Mouse (Mus musculus): Measurements from ENCODE around the gene Rab8b. TPM values are rescaled to one million over a fixed set of nuclear protein-coding genes. Genes with fewer than 3 reads are reported as not detected.

The Rab8b gene
- polyA plus RNA-seq (2012; rRNA removed) = 12.5 and 13.2 TPM in 2 replicates

DNA sequence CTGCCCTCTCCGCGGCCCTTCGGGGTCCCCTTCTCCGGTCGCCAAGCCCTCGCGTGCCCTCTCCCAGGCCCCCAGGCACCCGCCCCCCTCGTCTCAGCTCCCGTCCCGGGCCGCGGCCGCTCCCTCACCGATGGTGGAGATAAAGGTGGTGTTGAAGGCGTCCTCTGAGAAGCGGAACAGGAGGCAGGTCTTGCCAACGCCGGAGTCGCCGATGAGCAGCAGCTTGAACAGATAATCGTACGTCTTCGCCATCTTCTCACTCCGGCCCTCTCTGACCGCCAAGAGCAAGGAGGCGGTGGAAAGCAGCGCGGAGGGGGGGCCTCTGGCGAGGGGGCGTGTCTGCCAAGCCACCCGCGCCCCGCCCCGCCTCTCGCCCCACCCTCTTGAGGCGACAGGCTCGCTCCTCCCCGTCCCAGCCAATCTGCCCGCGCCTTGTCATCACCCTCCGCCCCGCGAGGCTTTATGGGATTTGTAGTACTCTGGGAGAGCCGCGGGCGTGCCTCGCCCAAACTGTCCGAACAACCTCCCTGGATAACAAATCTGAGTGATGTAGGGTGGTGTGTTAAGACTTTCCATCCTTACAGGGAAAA, at the start of gene Rab8b:
Gene Rab8b (minus strand): TSS at position 306 of the 590 bp plus-strand sequence.
- peak within 1 kb of the TSS; percentile 92 for H3K4me3 ChIP-seq (ENCODE audit: extremely low read depth, insufficient read depth, insufficient read length)
- peak within 1 kb of the TSS; percentile 93 for H3K27ac ChIP-seq (ENCODE audit: insufficient read depth, low read length)
- no peaks in the 10 kb centered on the region for H3K27me3 ChIP-seq (ENCODE audit: control insufficient read depth, insufficient read depth, low read length)
- peak; percentile 91 for TF ChIP-seq POLR2A (IDR thresholded peaks at IDR 0.05; ENCODE audit: low read depth, low read length)
- no peak for TF ChIP-seq CTCF (IDR thresholded peaks at IDR 0.05; ENCODE audit: extremely low read depth, insufficient read depth, insufficient read length, insufficient replicate concordance)
- peaks cover 17% of the 10 kb centered on the region; the same call in 1 of the 2 replicates for H3K4me1 ChIP-seq (ENCODE audit: control insufficient read depth, insufficient read depth, insufficient read length)
- H3K36me3 ChIP-seq (ENCODE audit: control insufficient read depth, insufficient read depth, low read length) = no peaks in the 10 kb centered on the region
- WGBS = 2% methylated on average over 42 of the region's 49 CpGs
- DNase-seq (ENCODE audit: low read depth in 1 of 2, low spot score in 2 of 2) = peak; percentile 85 to 97

GRCm38 (mm10) chr9:66967492-66967891, 48.0 kb upstream of the Rab8b start:
- no peaks in the 10 kb centered on the region for H3K4me1 ChIP-seq (ENCODE audit: control insufficient read depth, insufficient read depth, insufficient read length)
- TF ChIP-seq CTCF (IDR thresholded peaks at IDR 0.05; ENCODE audit: extremely low read depth, insufficient read depth, insufficient read length, insufficient replicate concordance) = no peak
- no peak for TF ChIP-seq POLR2A (IDR thresholded peaks at IDR 0.05; ENCODE audit: low read depth, low read length)
- no peaks in the 10 kb centered on the region for H3K27me3 ChIP-seq (ENCODE audit: control insufficient read depth, insufficient read depth, low read length)
- no peak overlapping the region for H3K27ac ChIP-seq (ENCODE audit: insufficient read depth, low read length)
- 96% methylated on average over 8 of the region's 8 CpGs for WGBS
- no peak for DNase-seq (ENCODE audit: low read depth in 1 of 2, low spot score in 2 of 2)
- H3K4me3 ChIP-seq (ENCODE audit: extremely low read depth, insufficient read depth, insufficient read length) = no peak overlapping the region
- peaks cover 11% of the 10 kb centered on the region for H3K36me3 ChIP-seq (ENCODE audit: control insufficient read depth, insufficient read depth, low read length)

- no peak for TF ChIP-seq POLR2A (IDR thresholded peaks at IDR 0.05; ENCODE audit: low read depth, low read length)
- no peak for TF ChIP-seq CTCF (IDR thresholded peaks at IDR 0.05; ENCODE audit: extremely low read depth, insufficient read depth, insufficient read length, insufficient replicate concordance)
- Histone ChIP-seq H3K4me3 (ENCODE audit: extremely low read depth, insufficient read depth, insufficient read length) (no peak overlapping the region), H3K27ac (ENCODE audit: insufficient read depth, low read length) (no peak overlapping the region), H3K27me3 (ENCODE audit: control insufficient read depth, insufficient read depth, low read length) (no peaks in the 10 kb centered on the region), H3K4me1 (ENCODE audit: control insufficient read depth, insufficient read depth, insufficient read length) (no peaks in the 10 kb centered on the region), H3K36me3 (ENCODE audit: control insufficient read depth, insufficient read depth, low read length) (0 out of 2 replicates have a peak, but pooled peaks cover 1% of the 10 kb centered on the region)
- WGBS = 85% methylated on average over 3 of the region's 3 CpGs
- DNase-seq (ENCODE audit: low read depth in 1 of 2, low spot score in 2 of 2) = no peak
Observed at GRCm38 (mm10) chr9:66961478-66961877, 42.0 kb upstream of the Rab8b start.

GRCm38 (mm10) chr9:66957451-66957850, 38.0 kb upstream of the Rab8b start:
- no peak for TF ChIP-seq POLR2A (IDR thresholded peaks at IDR 0.05; ENCODE audit: low read depth, low read length)
- no peak for TF ChIP-seq CTCF (IDR thresholded peaks at IDR 0.05; ENCODE audit: extremely low read depth, insufficient read depth, insufficient read length, insufficient replicate concordance)
- no peaks in the 10 kb centered on the region for H3K4me1 ChIP-seq (ENCODE audit: control insufficient read depth, insufficient read depth, insufficient read length)
- H3K27ac ChIP-seq (ENCODE audit: insufficient read depth, low read length) = no peak overlapping the region
- no peak for DNase-seq (ENCODE audit: low read depth in 1 of 2, low spot score in 2 of 2)
- H3K36me3 ChIP-seq (ENCODE audit: control insufficient read depth, insufficient read depth, low read length) = peaks cover 7% of the 10 kb centered on the region; the same call in 1 of the 2 replicates
- no peak overlapping the region for H3K4me3 ChIP-seq (ENCODE audit: extremely low read depth, insufficient read depth, insufficient read length)
- H3K27me3 ChIP-seq (ENCODE audit: control insufficient read depth, insufficient read depth, low read length) = no peaks in the 10 kb centered on the region
- WGBS = 99% methylated on average over 3 of the region's 3 CpGs

DNA sequence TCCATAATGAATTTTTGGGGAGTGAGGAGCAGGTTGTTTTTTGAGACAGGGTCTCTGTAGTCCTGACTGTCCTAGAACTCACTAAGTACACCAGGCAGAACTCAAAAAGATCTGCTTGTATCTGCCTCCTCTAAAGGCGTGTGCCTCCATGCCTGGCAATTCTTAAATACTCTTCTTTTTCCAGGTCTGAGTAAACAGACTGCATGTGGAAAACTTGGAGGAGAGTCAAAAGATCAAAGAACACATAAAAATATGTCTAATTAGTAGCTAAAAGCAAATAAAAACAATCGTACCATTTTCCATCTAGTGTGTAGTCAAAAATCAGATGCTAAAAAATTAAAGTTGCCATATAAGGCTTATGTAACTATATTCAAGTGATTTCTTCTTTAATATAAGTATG, 33.4 kb upstream of the Rab8b start:
- 89% methylated on average over 2 of the region's 2 CpGs for WGBS
- no peak for TF ChIP-seq CTCF (IDR thresholded peaks at IDR 0.05; ENCODE audit: extremely low read depth, insufficient read depth, insufficient read length, insufficient replicate concordance)
- TF ChIP-seq POLR2A (IDR thresholded peaks at IDR 0.05; ENCODE audit: low read depth, low read length) = no peak
- no peak for DNase-seq (ENCODE audit: low read depth in 1 of 2, low spot score in 2 of 2)
- Histone ChIP-seq H3K4me3 (ENCODE audit: extremely low read depth, insufficient read depth, insufficient read length) (no peak overlapping the region), H3K27ac (ENCODE audit: insufficient read depth, low read length) (no peak overlapping the region), H3K4me1 (ENCODE audit: control insufficient read depth, insufficient read depth, insufficient read length) (no peaks in the 10 kb centered on the region), H3K27me3 (ENCODE audit: control insufficient read depth, insufficient read depth, low read length) (no peaks in the 10 kb centered on the region), H3K36me3 (ENCODE audit: control insufficient read depth, insufficient read depth, low read length) (peaks cover 13% of the 10 kb centered on the region)

DNA sequence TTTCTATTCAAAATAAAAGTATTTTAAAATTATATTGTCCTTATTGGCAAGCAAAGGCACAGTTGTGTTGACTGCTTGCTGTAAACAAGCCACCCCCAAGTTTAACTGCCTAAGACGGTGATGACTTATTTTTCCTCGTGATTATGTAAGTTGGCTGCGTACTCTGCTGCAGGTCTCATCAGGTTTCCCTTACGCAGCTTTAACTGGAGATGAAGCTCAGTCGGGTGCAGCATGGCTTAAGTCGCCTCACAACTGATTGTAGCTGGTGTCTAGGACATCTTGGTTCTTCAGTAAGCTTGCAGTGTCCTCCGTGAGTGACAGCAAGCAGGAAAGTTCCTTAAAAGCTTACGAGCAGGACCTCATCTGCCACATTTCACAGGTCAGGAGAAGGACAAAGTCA, 32.8 kb upstream of the Rab8b start:
- DNase-seq (ENCODE audit: low read depth in 1 of 2, low spot score in 2 of 2) = no peak
- H3K4me3 ChIP-seq (ENCODE audit: extremely low read depth, insufficient read depth, insufficient read length) = no peak overlapping the region
- peaks cover 16% of the 10 kb centered on the region for H3K36me3 ChIP-seq (ENCODE audit: control insufficient read depth, insufficient read depth, low read length)
- no peaks in the 10 kb centered on the region for H3K27me3 ChIP-seq (ENCODE audit: control insufficient read depth, insufficient read depth, low read length)
- WGBS = 88% methylated on average over 8 of the region's 8 CpGs
- H3K4me1 ChIP-seq (ENCODE audit: control insufficient read depth, insufficient read depth, insufficient read length) = no peaks in the 10 kb centered on the region
- TF ChIP-seq POLR2A (IDR thresholded peaks at IDR 0.05; ENCODE audit: low read depth, low read length) = no peak
- no peak for TF ChIP-seq CTCF (IDR thresholded peaks at IDR 0.05; ENCODE audit: extremely low read depth, insufficient read depth, insufficient read length, insufficient replicate concordance)
- H3K27ac ChIP-seq (ENCODE audit: insufficient read depth, low read length) = no peak overlapping the region

GRCm38 (mm10) chr9:66948536-66948935, 29.0 kb upstream of the Rab8b start:
- no peak for DNase-seq (ENCODE audit: low read depth in 1 of 2, low spot score in 2 of 2)
- Histone ChIP-seq H3K36me3 (ENCODE audit: control insufficient read depth, insufficient read depth, low read length) (peaks cover 9% of the 10 kb centered on the region), H3K4me1 (ENCODE audit: control insufficient read depth, insufficient read depth, insufficient read length) (peaks cover 2% of the 10 kb centered on the region; the same call in 1 of the 2 replicates), H3K27ac (ENCODE audit: insufficient read depth, low read length) (no peak overlapping the region), H3K27me3 (ENCODE audit: control insufficient read depth, insufficient read depth, low read length) (no peaks in the 10 kb centered on the region), H3K4me3 (ENCODE audit: extremely low read depth, insufficient read depth, insufficient read length) (no peak overlapping the region)
- TF ChIP-seq CTCF (IDR thresholded peaks at IDR 0.05; ENCODE audit: extremely low read depth, insufficient read depth, insufficient read length, insufficient replicate concordance) (no peak), POLR2A (IDR thresholded peaks at IDR 0.05; ENCODE audit: low read depth, low read length) (no peak)
- 97% methylated on average over 2 of the region's 2 CpGs for WGBS

All from spleen, adult 2 months (tissue).